Mouse (Mus musculus) CH12.LX (cell line): Measurements from ENCODE around the gene Cdh13. TPM values are rescaled to one million over a fixed set of nuclear protein-coding genes. Genes with fewer than 3 reads are reported as not detected.

Experiments used
- DNase-seq: peaks from one replicate; pipeline ENCODE4 v3.0.0-alpha.2; 2013; ENCODE audit errors: extremely low read depth
- H3K27ac ChIP-seq: 2 replicates; pipeline ENCODE4 v1.5.1; 2012; ENCODE audit warnings: low read depth, mild to moderate bottlenecking, control low read depth, moderate library complexity; ENCODE audit not compliant: insufficient read depth
- H3K27me3 ChIP-seq: replicated peaks from 2 replicates; pipeline ENCODE3; 2012; ENCODE audit warnings: inconsistent platforms
- H3K36me3 ChIP-seq, 2 experiments: replicated peaks in 1 of 2; 2 replicates each; pipeline versions ENCODE3 to v1.6.1; 2012; ENCODE audit warnings: inconsistent platforms in 1 of 2, low read length in 1 of 2, mild to moderate bottlenecking in 1 of 2, mixed read lengths in 1 of 2, moderate library complexity in 1 of 2; ENCODE audit not compliant: control insufficient read depth in 1 of 2, insufficient read depth in 1 of 2
- H3K4me1 ChIP-seq, 2 experiments: 2 replicates each; pipeline ENCODE4 v1.6.1; 2012; ENCODE audit warnings: inconsistent platforms in 1 of 2, moderate library complexity in 1 of 2; ENCODE audit not compliant: insufficient read depth in 2 of 2, control insufficient read depth in 1 of 2
- H3K4me2 ChIP-seq: 2 replicates; pipeline ENCODE4 v1.6.1; 2012; ENCODE audit warnings: low read depth, mild to moderate bottlenecking, control low read depth; ENCODE audit not compliant: poor library complexity, insufficient read depth, severe bottlenecking
- H3K4me3 ChIP-seq, 3 experiments: fragments of 150-350 bp in 1 of 3; sonication (generic) in 1 of 3; replicated peaks in 1 of 3; 2 replicates each; pipeline versions ENCODE3 to v1.5.1; 2011 to 2012; ENCODE audit warnings: low read depth in 2 of 3, low read length in 2 of 3, mild to moderate bottlenecking in 2 of 3, moderate library complexity in 2 of 3, control low read depth in 1 of 3, improper control_type of control experiment in 1 of 3, inconsistent platforms in 1 of 3, mixed read lengths in 1 of 3; ENCODE audit not compliant: poor library complexity in 1 of 3
- H3K79me2 ChIP-seq: replicated peaks from 2 replicates; pipeline ENCODE4 v1.6.1; 2012; ENCODE audit warnings: mild to moderate bottlenecking, moderate library complexity; ENCODE audit not compliant: control insufficient read depth, poor library complexity, insufficient read depth, severe bottlenecking; ENCODE audit errors: extremely low read depth
- H3K9ac ChIP-seq: 2 replicates; pipeline ENCODE4 v1.6.1; 2012; ENCODE audit warnings: low read depth, mild to moderate bottlenecking, control low read depth, moderate library complexity; ENCODE audit not compliant: insufficient read depth
- H3K9me3 ChIP-seq: replicated peaks from 2 replicates; pipeline ENCODE3; 2012; ENCODE audit warnings: low read length, inconsistent platforms, mixed read lengths
- BHLHE40 ChIP-seq: IDR thresholded peaks from 2 replicates; pipeline ENCODE4 v1.6.1; 2011; ENCODE audit warnings: mild to moderate bottlenecking, low read depth, low read length, improper control_type of control experiment
- CHD2 ChIP-seq: IDR thresholded peaks from 2 replicates; pipeline ENCODE4 v1.6.1; 2011; ENCODE audit warnings: low read length, improper control_type of control experiment
- ELF1 ChIP-seq: IDR thresholded peaks from 2 replicates; pipeline ENCODE4 v1.6.1; 2014; ENCODE audit warnings: low read depth, mild to moderate bottlenecking, inconsistent platforms, low read length, improper control_type of control experiment
- EP300 ChIP-seq: IDR thresholded peaks from 2 replicates; pipeline ENCODE4 v1.6.1; 2011; ENCODE audit warnings: low read length, improper control_type of control experiment
- HCFC1 ChIP-seq: IDR thresholded peaks from 2 replicates; pipeline ENCODE4 v1.6.1; 2012; ENCODE audit warnings: low read depth, mild to moderate bottlenecking, inconsistent platforms, low read length, improper control_type of control experiment
- JUN ChIP-seq: IDR thresholded peaks from 2 replicates; pipeline ENCODE4 v1.6.1; 2011; ENCODE audit warnings: low read depth, mild to moderate bottlenecking, low read length, improper control_type of control experiment, moderate library complexity; ENCODE audit not compliant: insufficient read depth
- JUND ChIP-seq: conservative IDR thresholded peaks from 2 replicates; pipeline ENCODE4 v1.6.1; 2011; ENCODE audit warnings: low read depth, low read length, improper control_type of control experiment
- MAX ChIP-seq: IDR thresholded peaks from 2 replicates; pipeline ENCODE4 v1.6.1; 2011; ENCODE audit warnings: low read length, improper control_type of control experiment
- MXI1 ChIP-seq: IDR thresholded peaks from 2 replicates; pipeline ENCODE4 v1.6.1; 2011; ENCODE audit warnings: mild to moderate bottlenecking, low read depth, low read length, improper control_type of control experiment
- MYC ChIP-seq: IDR thresholded peaks from 2 replicates; pipeline ENCODE4 v1.6.1; 2011; ENCODE audit warnings: low read depth, mild to moderate bottlenecking, improper control_type of control experiment, low read length
- NELFE ChIP-seq: IDR thresholded peaks from 2 replicates; pipeline ENCODE4 v1.6.1; 2011; ENCODE audit warnings: low read depth, low read length, improper control_type of control experiment
- NRF1 ChIP-seq: IDR thresholded peaks from 2 replicates; pipeline ENCODE4 v1.6.1; 2014; ENCODE audit warnings: low read depth, mild to moderate bottlenecking, inconsistent platforms, low read length, improper control_type of control experiment, moderate library complexity
- POLR2A ChIP-seq: IDR thresholded peaks from 2 replicates; pipeline ENCODE4 v1.6.1; 2011; ENCODE audit warnings: low read depth, mild to moderate bottlenecking, improper control_type of control experiment, low read length
- RCOR1 ChIP-seq: conservative IDR thresholded peaks from 2 replicates; pipeline ENCODE4 v1.6.1; 2012; ENCODE audit warnings: low read depth, mild to moderate bottlenecking, inconsistent platforms, low read length, improper control_type of control experiment
- SMC3 ChIP-seq: IDR thresholded peaks from 2 replicates; pipeline ENCODE4 v1.6.1; 2011; ENCODE audit warnings: low read depth, low read length, improper control_type of control experiment
- TCF12 ChIP-seq: IDR thresholded peaks from 2 replicates; pipeline ENCODE4 v1.6.1; 2014; ENCODE audit warnings: low read depth, mild to moderate bottlenecking, inconsistent platforms, low read length, improper control_type of control experiment
- UBTF ChIP-seq: IDR thresholded peaks from 2 replicates; pipeline ENCODE4 v1.6.1; 2012; ENCODE audit warnings: low read depth, mild to moderate bottlenecking, inconsistent platforms, low read length, improper control_type of control experiment, moderate library complexity
- USF1 ChIP-seq: IDR thresholded peaks from 2 replicates; pipeline ENCODE4 v1.6.1; 2014; ENCODE audit warnings: low read depth, mild to moderate bottlenecking, inconsistent platforms, low read length, improper control_type of control experiment
- ZKSCAN1 ChIP-seq: IDR thresholded peaks from 2 replicates; pipeline ENCODE4 v1.6.1; 2012; ENCODE audit warnings: low read depth, inconsistent platforms, low read length, improper control_type of control experiment, borderline replicate concordance
- ZMIZ1 ChIP-seq: IDR thresholded peaks from 2 replicates; pipeline ENCODE4 v1.6.1; 2012; ENCODE audit warnings: low read depth, mild to moderate bottlenecking, inconsistent platforms, low read length, improper control_type of control experiment
- dilution Hi-C: fragments of 300-500 bp; cut with MboI; formaldehyde crosslinking; loops from 2 replicates; pipeline ENCODE4 v1.14.3; 2020; ENCODE audit warnings: low sequenced_read_pairs; ENCODE audit not compliant: extremely low pct_unique_long_range_greater_than_20kb, extremely low pct_ligation_motif_present
- in situ Hi-C: fragments of 300-500 bp; cut with MboI; formaldehyde crosslinking; loops from 3 replicates; pipeline ENCODE4 v1.14.3; 2019; ENCODE audit warnings: low sequenced_read_pairs, low pct_ligation_motif_present, low pct_unique_long_range_greater_than_20kb, mixed read lengths
- polyA plus RNA-seq: library from polyadenylated mRNA; unstranded; fragments of >175 nt; gene quantifications from 2 replicates; pipeline ENCODE4 v1.2.1, GENCODE M21; 2012; ENCODE audit warnings: low read depth; ENCODE audit not compliant: insufficient read length
- total RNA-seq, 2 experiments: library from RNA; depleted of rRNA; stranded (reverse); fragments of 300-350 nt in 1 of 2; fragments of >200 nt in 1 of 2; gene quantifications; 2 replicates each; pipeline ENCODE4 v1.2.3; 2012 to 2014

Gene Cdh13
- total and polyA plus RNA-seq, 3 experiments: not detected

DNA sequence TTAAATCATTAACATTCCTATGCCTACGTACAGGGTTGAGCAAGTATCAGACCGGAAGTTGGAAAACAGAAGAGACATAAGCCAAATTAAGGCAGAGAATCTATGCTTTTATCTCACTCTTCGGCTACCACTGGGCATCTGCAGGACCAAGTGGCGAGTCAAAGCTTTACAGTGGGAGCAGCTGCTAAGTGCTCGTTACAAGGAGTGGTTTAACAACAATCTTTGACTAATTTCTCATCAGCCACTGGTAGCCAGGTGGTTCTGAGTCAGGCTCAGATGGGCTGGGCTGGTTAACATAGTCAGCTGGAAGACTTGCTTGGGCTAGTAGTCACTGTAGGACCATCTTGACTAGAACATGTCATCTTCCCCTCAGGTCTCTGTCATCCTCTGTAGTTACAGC is 34.2 kb upstream of the Cdh13 start:
- Histone ChIP-seq H3K79me2 (no peaks in the 10 kb centered on the region), H3K4me2 (no peak overlapping the region), H3K9ac (no peak overlapping the region), H3K27ac (no peak overlapping the region), H3K4me1 (no peaks in the 10 kb centered on the region), H3K36me3 (no peaks in the 10 kb centered on the region), H3K9me3 (peaks cover 86% of the 10 kb centered on the region), H3K4me3 (no peak overlapping the region), H3K27me3 (no peaks in the 10 kb centered on the region)
- dilution Hi-C loops (no loop called here), in situ Hi-C loops (no loop called here)
- no peak for DNase-seq
- TF ChIP-seq NRF1: no peak
- no peak for TF ChIP-seq ELF1
- TF ChIP-seq NELFE: no peak
- no peak for TF ChIP-seq SMC3
- TF ChIP-seq JUND: no peak

DNA sequence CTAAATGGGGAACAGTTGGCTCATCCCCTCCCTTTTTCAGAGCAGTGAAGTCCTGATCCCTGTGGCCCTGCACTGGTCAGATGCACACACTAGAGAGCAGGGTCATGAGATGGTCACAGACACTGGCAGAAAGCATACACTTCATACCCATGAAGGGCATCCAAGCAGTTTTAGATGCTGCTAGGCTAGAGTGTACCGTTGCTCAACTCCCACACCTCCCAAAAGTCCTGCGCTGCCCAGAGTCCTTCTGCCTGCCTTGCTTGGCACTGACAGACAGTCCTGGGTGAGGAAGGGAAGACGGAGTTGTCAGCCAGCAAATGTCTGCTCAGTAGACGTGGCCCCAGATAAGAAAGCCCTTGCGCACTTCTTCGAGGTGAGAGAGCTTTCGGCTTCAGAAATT is 33.6 kb upstream of the Cdh13 start:
- H3K27ac ChIP-seq: no peak overlapping the region
- H3K4me1 ChIP-seq: no peaks in the 10 kb centered on the region
- H3K36me3 ChIP-seq: no peaks in the 10 kb centered on the region
- no peak for DNase-seq
- peaks cover 86% of the 10 kb centered on the region for H3K9me3 ChIP-seq
- no peaks in the 10 kb centered on the region for H3K27me3 ChIP-seq
- dilution Hi-C loops: no loop called here
- no peaks in the 10 kb centered on the region for H3K79me2 ChIP-seq
- H3K4me2 ChIP-seq: no peak overlapping the region
- no peak overlapping the region for H3K9ac ChIP-seq
- in situ Hi-C loops: no loop called here
- TF ChIP-seq BHLHE40: no peak
- no peak for TF ChIP-seq USF1
- TF ChIP-seq ZMIZ1: no peak
- TF ChIP-seq MXI1: no peak
- TF ChIP-seq SMC3: no peak
- no peak for TF ChIP-seq CHD2
- no peak for TF ChIP-seq MYC
- no peak for TF ChIP-seq TCF12
- no peak for TF ChIP-seq UBTF
- no peak for TF ChIP-seq HCFC1
- TF ChIP-seq ZKSCAN1: no peak
- no peak for TF ChIP-seq JUN
- TF ChIP-seq NRF1: no peak
- no peak for TF ChIP-seq POLR2A
- no peak for TF ChIP-seq JUND
- no peak for TF ChIP-seq RCOR1
- TF ChIP-seq MAX: no peak
- TF ChIP-seq EP300: no peak
- H3K4me3 ChIP-seq: no peak overlapping the region
